Mouse (Mus musculus) layer of hippocampus, adult 9-10 months (tissue): ENCODE data around the gene Adam4.
"Not testable (repeated sequence)": the region's sequence is repeated elsewhere in the genome, so short reads cannot be mapped to it uniquely, and the experiment has no call there.

ENCODE experiments used
- DNase-seq: peaks from one replicate; pipeline ENCODE4 v3.0.0; 2022; ENCODE audit warnings: low spot score

Adam4 gene

DNA sequence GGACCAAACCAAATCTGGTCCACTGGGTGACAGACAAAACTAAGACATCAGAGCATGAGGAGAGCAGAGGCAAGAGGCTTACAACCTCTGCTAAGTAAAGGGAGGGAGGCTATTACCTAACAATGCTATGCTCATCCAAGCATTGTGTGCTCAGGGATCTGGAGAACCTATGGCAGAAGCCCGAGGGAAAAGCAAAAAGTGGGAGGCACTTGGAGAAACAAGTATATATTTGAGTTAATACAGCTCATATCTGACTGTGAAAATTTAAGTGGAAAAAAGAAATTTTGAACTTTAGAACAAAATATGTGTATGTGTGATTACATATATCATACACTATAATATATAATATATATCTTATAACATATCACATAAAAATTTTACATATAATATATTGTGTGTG is at the start of gene Adam4:
Gene Adam4, minus strand, starts transcription at position 101 of the 400 bp plus-strand sequence.
- no peak for DNase-seq

DNA sequence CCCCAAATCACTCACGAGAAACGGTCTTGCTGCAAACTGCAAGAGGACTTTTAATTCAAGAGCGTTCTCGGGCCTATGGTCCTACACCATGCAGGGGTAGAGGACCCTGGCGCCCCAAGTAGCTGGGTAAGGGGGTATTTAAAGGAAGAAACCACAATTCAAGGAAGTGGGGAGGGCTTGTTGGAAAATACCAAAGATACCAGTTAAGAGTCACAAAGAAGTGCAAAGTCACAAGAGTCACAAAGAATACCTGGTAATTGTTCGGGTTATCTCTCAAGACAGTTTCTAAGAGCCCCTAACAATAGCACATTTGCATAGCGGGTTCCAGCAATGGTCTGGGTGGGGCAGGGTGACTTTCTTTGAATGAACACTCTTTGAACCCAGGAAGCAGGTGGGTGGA is 37.3 kb upstream of the Adam4 start:
- not testable (repeated sequence) for DNase-seq

DNA sequence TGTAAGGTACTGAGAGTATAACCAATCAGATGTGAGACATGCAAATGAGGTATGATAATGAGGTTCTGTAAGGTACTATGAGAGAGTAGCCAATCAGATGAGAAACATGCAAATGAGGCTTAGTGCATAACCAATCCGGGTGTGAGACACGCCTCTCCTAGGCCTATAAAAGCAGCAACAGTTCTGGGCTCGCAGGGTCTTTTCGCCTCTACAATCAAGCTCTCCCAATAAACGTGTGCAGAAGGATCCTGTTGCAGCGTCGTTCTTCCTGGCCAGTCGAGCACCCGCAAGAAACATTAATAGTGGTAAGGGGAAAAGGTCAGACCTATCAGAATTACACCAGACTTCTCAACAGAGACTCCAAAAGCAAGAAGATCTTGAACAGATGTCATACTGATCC is 17.2 kb upstream of the Adam4 start:
- not testable (repeated sequence) for DNase-seq

DNA sequence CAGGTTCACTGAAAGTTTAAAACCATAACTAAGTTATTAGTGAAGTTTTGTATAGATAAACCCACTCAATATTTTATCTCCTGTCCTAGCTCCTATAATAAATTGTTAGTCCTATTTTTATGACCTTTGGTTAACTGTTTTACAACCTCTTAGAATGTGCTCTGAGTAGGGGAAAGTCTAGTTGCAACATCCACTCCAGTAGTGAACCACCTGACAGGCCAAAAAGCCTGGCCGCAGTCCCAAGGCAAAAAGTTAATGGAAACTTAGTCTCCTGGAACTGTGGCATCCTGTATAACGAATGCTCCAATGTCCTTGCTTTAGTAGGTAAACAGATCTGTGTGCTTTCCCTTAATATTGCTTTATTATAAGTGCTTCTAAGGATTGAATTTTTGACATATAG is 13.0 kb upstream of the Adam4 start:
- DNase-seq: not testable (repeated sequence)

DNA sequence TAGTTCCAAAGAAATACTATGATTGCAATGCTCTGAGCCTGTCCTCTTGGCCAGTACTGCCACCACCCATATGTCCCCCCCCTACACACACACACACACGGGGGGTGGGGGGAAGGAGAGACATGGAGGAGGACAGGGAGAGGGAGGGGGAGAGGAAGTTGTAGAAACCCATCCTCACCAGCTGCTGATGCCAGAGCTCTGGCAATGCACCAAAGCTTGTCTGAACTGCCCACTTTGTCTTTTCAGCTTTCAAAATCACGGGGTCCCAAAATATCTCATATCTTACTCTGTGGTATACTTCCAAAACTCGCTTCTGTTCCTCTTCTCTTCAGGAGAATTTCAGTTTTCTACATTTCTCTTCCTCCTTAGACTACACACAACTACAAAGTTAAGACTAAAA is 8.5 kb downstream of the Adam4 start:
- no peak for DNase-seq

DNA sequence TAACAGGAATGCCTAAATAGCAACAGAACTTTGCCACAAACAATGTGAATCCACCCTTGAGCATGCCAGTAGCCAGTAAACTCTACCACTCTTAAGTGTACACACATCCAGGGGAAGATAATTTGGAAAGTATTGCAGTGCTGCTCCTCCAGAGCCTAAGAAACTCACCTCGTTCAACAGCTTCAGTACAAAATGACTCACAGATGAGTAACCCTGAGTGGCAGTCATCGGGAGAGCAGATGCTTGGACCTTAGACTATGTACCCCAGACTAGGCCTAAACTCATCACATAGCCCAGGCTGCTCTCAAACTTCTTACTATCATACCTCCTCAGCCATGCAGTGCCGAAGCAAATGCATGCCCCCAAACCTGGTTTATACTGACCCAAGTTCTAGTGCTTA is 12.8 kb downstream of the Adam4 start:
- no peak for DNase-seq

DNA sequence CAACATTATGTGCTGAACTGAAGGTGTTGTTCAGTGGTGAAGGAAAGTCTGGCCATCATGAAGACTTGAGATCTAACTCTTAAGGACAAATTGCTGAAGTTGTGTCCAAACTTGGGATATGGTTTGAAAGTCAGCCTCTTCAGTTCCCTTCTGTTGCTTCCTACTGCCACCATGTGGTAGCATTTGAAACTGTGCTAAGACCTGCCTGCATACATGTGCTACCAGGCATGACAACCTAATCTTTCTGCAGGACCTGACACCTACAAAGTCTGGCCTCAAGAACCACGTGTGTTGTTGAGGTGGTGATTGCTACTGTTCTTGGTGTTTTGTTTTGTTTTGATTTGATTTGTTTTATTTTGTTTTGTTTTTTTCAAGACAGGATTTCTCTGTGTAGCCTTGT is 19.6 kb downstream of the Adam4 start:
- DNase-seq: peak; percentile 59

DNA sequence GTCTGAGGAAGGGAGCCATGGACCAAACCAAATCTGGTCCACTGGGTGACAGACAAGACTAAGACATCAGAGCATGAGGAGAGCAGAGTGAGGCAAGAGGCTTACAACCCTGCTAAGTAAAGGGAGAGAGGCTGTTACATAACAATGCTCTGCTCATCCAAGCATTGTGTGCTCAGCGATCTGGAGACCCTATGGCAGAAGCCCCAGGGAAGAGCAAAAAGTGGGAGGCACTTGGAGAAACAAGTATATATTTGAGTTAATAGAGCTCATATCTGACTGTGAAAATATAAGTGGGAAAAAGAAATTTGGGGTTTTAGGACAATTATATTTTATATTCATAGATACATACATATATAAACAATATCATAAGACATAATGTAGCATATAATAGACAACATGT is 42.4 kb downstream of the Adam4 start, which contains the start of gene Gm4787:
Gene Gm4787, minus strand, starts transcription at position 101 of the 400 bp plus-strand sequence.
- not testable (repeated sequence) for DNase-seq
